Mouse (Mus musculus) hindbrain, postnatal 0 days (tissue): ENCODE data around the gene Lce1h. TPM values are rescaled to one million over a fixed set of nuclear protein-coding genes. Genes with fewer than 3 reads are reported as not detected.

Source experiments
- ATAC-seq: fragments of 200-750 bp; cut with Nextera tagmentation; 2 replicates; pipeline ENCODE4 v1.8.0; 2017; ENCODE audit warnings: mild to moderate bottlenecking, moderate TSS enrichment, moderate library complexity
- DNase-seq: peaks from one replicate; pipeline ENCODE4 v3.0.0-alpha.2; 2015; ENCODE audit warnings: low spot score
- H3K27ac ChIP-seq: fragments of 300-500 bp; sonication (generic); 2 replicates; pipeline ENCODE4 v1.5.1; 2014; ENCODE audit warnings: mild to moderate bottlenecking
- H3K27me3 ChIP-seq: fragments of 300-500 bp; sonication (generic); 2 replicates; pipeline ENCODE4 v1.6.1; 2014; ENCODE audit warnings: low read length, mixed read lengths; ENCODE audit not compliant: insufficient read depth
- H3K36me3 ChIP-seq: fragments of 300-500 bp; sonication (generic); 2 replicates; pipeline ENCODE4 v1.6.1; 2014; ENCODE audit warnings: low read length, mixed read lengths; ENCODE audit not compliant: insufficient read depth
- H3K4me1 ChIP-seq: fragments of 300-500 bp; sonication (generic); 2 replicates; pipeline ENCODE4 v1.6.1; 2014; ENCODE audit warnings: antibody characterized with exemption, low read length, mixed read lengths; ENCODE audit not compliant: insufficient read depth
- H3K4me2 ChIP-seq: fragments of 300-500 bp; sonication (generic); 2 replicates; pipeline ENCODE4 v1.6.1; 2014; ENCODE audit warnings: low read depth, mild to moderate bottlenecking, low read length, moderate library complexity, mixed read lengths
- H3K4me3 ChIP-seq: fragments of 300-500 bp; sonication (generic); 2 replicates; pipeline ENCODE4 v1.5.1; 2014; ENCODE audit warnings: low read length
- H3K9ac ChIP-seq: fragments of 300-500 bp; sonication (generic); replicated peaks from 2 replicates; pipeline ENCODE4 v1.6.1; 2014; ENCODE audit warnings: mild to moderate bottlenecking, low read length, moderate library complexity, mixed read lengths
- H3K9me3 ChIP-seq: fragments of 300-500 bp; sonication (generic); 2 replicates; pipeline ENCODE4 v1.6.1; 2016; ENCODE audit warnings: low read length, mixed read lengths
- CTCF ChIP-seq: IDR thresholded peaks from 2 replicates; pipeline ENCODE4 v1.5.1; 2016; ENCODE audit warnings: antibody characterized with exemption, control low read depth, low read depth
- WGBS: fragments of 180-500 bp; shearing (Covaris S2); extraction: QIAGEN DNeasy Blood & Tissue Kit; methylation state at CpG from one replicate; pipeline ENCODE4 v1.1.7; 2014; 5-methylcytosine and 5-hydroxymethylcytosine counted together
- polyA plus RNA-seq: library from polyadenylated mRNA; unstranded; fragments of >200 nt; fragmentation: Nextera tagmentation; extraction: Ambion mirVana; gene quantifications from 2 replicates; pipeline ENCODE4 v1.2.1, GENCODE M21; 2015
- total RNA-seq: library from RNA; depleted of rRNA; stranded (reverse); fragments of >200 nt; gene quantifications from 2 replicates; pipeline ENCODE4 v1.2.3, GENCODE M21; 2014; rRNA removed

The Lce1h gene
- total and polyA plus RNA-seq, 2 experiments from 2014 or later, result not detected

DNA sequence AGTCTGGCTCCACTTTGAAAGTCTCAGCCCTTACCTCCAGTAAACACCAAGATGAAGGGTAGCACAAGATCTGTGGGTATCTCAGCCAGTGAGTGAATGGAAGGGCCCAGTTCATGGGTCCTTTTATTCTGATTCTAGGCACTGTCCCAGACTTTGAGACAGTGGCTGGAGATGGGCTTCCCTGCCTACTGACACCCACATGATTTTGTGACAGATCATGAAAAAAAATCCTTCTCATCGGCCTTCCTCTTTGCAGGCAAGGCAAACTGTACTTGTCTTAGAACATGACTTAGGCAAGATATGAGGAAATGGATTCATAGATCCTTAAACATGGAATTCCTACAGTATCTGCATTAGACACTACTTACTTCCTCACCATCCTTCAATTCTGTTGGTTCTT, 25.9 kb downstream of the Lce1h start, which contains the start of gene Gm38119:
Gm38119 (minus strand) TSS at position 101 of the 400 bp plus-strand sequence.
- 88% methylated on average over 1 of the region's 1 CpGs for whole genome bisulfite sequencing
- DNase-seq (no peak), ATAC-seq (no peak)
- H3K9ac ChIP-seq, result no peak within 1 kb of the TSS
- H3K4me1 ChIP-seq, result no peaks in the 10 kb centered on the region
- H3K27ac ChIP-seq, result no peak within 1 kb of the TSS
- H3K4me2 ChIP-seq, result no peak within 1 kb of the TSS
- H3K36me3 ChIP-seq, result no peaks in the 10 kb centered on the region
- no peaks in the 10 kb centered on the region for H3K9me3 ChIP-seq
- no peak within 1 kb of the TSS for H3K4me3 ChIP-seq
- TF ChIP-seq CTCF, result no peak
- no peaks in the 10 kb centered on the region for H3K27me3 ChIP-seq

DNA sequence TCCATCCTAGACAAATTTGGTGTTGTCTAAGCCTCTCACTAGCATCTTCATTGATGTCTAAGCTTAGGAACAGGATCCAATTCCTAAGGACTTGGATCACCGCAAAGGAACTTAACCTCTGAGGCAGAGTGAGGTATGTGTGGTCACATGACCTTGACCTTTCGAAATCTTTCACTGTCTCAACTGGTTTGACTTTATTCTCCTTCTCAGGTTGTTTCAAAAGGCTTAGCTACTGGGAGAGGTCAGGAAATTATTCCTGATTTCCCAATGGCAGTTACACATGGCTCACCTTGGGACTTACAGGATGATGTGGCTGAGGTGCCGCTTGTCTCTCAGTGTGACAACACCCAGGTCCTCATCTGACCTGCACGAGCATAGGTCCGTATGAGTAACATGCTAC, 42.2 kb downstream of the Lce1h start:
- H3K9me3 ChIP-seq, result no peaks in the 10 kb centered on the region
- no peak for TF ChIP-seq CTCF
- no peak for DNase-seq
- ATAC-seq, result no peak
- WGBS, result 90% methylated on average over 5 of the region's 5 CpGs
- no peak overlapping the region for H3K9ac ChIP-seq
- no peak overlapping the region for H3K4me2 ChIP-seq
- H3K27ac ChIP-seq, result no peak overlapping the region
- H3K4me1 ChIP-seq, result no peaks in the 10 kb centered on the region
- H3K4me3 ChIP-seq, result no peak overlapping the region
- no peaks in the 10 kb centered on the region for H3K36me3 ChIP-seq
- no peaks in the 10 kb centered on the region for H3K27me3 ChIP-seq

DNA sequence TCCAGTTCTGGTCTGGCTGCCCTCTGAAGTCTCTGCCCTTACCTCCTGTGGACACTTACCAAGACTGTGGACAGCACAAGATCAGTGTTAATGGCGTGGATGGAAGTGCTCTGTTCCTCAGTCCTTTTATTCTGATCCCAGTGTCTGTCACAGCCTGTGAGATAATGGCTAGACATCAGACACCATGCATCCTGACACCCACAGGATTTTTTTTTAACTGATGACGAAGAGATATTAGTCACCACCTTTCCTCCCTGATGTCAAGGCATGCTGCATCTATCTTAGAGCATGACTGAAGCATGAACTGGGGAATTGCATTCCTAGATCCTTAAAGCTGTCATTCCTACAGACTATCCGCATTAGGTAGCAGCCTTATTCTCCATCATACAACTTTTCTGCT, 44.6 kb downstream of the Lce1h start, which contains the start of gene Lce1f:
Lce1f (minus strand) TSS at position 101 of the 400 bp plus-strand sequence.
- Histone ChIP-seq H3K36me3 (no peaks in the 10 kb centered on the region), H3K27ac (no peak within 1 kb of the TSS), H3K9me3 (no peaks in the 10 kb centered on the region), H3K27me3 (no peaks in the 10 kb centered on the region), H3K9ac (no peak within 1 kb of the TSS), H3K4me2 (no peak within 1 kb of the TSS), H3K4me3 (no peak within 1 kb of the TSS), H3K4me1 (no peaks in the 10 kb centered on the region)
- ATAC-seq, result no peak
- WGBS, result 82% methylated on average over 3 of the region's 3 CpGs
- DNase-seq, result no peak
- no peak for TF ChIP-seq CTCF

DNA sequence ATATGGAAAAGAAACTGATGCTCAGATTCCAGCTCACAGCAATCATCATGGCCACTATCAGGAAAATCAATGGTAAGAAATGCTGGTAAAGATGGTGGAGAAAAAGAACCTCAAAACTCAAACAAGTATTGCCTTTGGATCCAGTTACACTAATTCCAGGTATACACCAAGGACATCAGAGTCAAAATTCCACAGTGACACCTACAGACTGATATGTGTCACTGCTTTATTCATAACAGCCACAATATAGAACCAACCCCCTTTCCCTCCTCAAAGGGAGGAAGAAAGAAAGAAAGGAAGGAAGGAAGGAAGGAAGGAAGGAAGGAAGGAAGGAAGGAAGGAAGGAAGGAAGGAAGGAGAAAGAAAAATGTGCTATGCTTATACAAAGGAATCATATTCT, 49.7 kb downstream of the Lce1h start:
- no peaks in the 10 kb centered on the region for H3K9me3 ChIP-seq
- ATAC-seq, result no peak
- H3K36me3 ChIP-seq, result no peaks in the 10 kb centered on the region
- H3K4me2 ChIP-seq, result no peak overlapping the region
- H3K4me3 ChIP-seq, result no peak overlapping the region
- H3K4me1 ChIP-seq, result no peaks in the 10 kb centered on the region
- peak; percentile 21; the same call in 1 of the 2 replicates for TF ChIP-seq CTCF
- H3K9ac ChIP-seq, result no peak overlapping the region
- no peaks in the 10 kb centered on the region for H3K27me3 ChIP-seq
- no peak overlapping the region for H3K27ac ChIP-seq
- DNase-seq, result no peak

Other genes starting within 250 kb of the Lce1h start
- gene 2310046K23Rik, start 230.6 kb downstream of the Lce1h start, total RNA-seq, result not detected in 2 replicates
- gene 2310046K23Rik, start 230.6 kb downstream of the Lce1h start, polyA plus RNA-seq, result not detected in 2 replicates
- not detected in 2 replicates for gene Ivl, start 191.3 kb downstream of the Lce1h start, total RNA-seq
- not detected in 2 replicates for gene Ivl, start 191.3 kb downstream of the Lce1h start, polyA plus RNA-seq
- not detected in 2 replicates for gene Smcp, start 176.1 kb downstream of the Lce1h start, total RNA-seq
- gene Smcp, start 176.1 kb downstream of the Lce1h start, polyA plus RNA-seq, result not detected in 2 replicates
- not detected in 2 replicates for gene 2210017I01Rik, start 157.6 kb downstream of the Lce1h start, total RNA-seq
- gene 2210017I01Rik, start 157.6 kb downstream of the Lce1h start, polyA plus RNA-seq, result not detected in 2 replicates
- gene Lce6a, start 143.4 kb downstream of the Lce1h start, total RNA-seq, result not detected in 2 replicates
- gene Lce6a, start 143.4 kb downstream of the Lce1h start, polyA plus RNA-seq, result not detected in 2 replicates
- not detected in 2 replicates for gene Lce1a1, start 116.8 kb downstream of the Lce1h start, total RNA-seq
- gene Lce1a1, start 116.8 kb downstream of the Lce1h start, polyA plus RNA-seq, result not detected in 2 replicates
- gene Lce1b, start 108.1 kb downstream of the Lce1h start, total RNA-seq, result not detected in 2 replicates
- gene Lce1b, start 108.1 kb downstream of the Lce1h start, polyA plus RNA-seq, result not detected in 2 replicates
- not detected in 2 replicates for gene Lce1a2, start 94.8 kb downstream of the Lce1h start, total RNA-seq
- not detected in 2 replicates for gene Lce1a2, start 94.8 kb downstream of the Lce1h start, polyA plus RNA-seq
- not detected in 2 replicates for gene Lce1c, start 85.8 kb downstream of the Lce1h start, total RNA-seq
- gene Lce1c, start 85.8 kb downstream of the Lce1h start, polyA plus RNA-seq, result not detected in 2 replicates
- gene Lce1d, start 77.9 kb downstream of the Lce1h start, total RNA-seq, result not detected in 2 replicates
- not detected in 2 replicates for gene Lce1d, start 77.9 kb downstream of the Lce1h start, polyA plus RNA-seq
- gene Lce1e, start 56.0 kb downstream of the Lce1h start, total RNA-seq, result not detected in 2 replicates
- not detected in 2 replicates for gene Lce1e, start 56.0 kb downstream of the Lce1h start, polyA plus RNA-seq
- gene Lce1f, start 44.7 kb downstream of the Lce1h start, total RNA-seq, result not detected in 2 replicates
- gene Lce1f, start 44.7 kb downstream of the Lce1h start, polyA plus RNA-seq, result not detected in 2 replicates
- not detected in 2 replicates for gene Gm38119, start 26.0 kb downstream of the Lce1h start, total RNA-seq
- not detected in 2 replicates for gene Gm38119, start 26.0 kb downstream of the Lce1h start, polyA plus RNA-seq
- not detected in 2 replicates for gene Lce1g, start 12.7 kb downstream of the Lce1h start, total RNA-seq
- 0.20 TPM in 1 of 2 replicates, not detected in the other for gene Lce1g, start 12.7 kb downstream of the Lce1h start, polyA plus RNA-seq
- not detected in 2 replicates for gene Lce1i, start 13.8 kb upstream of the Lce1h start, total RNA-seq
- gene Lce1i, start 13.8 kb upstream of the Lce1h start, polyA plus RNA-seq, result not detected in 2 replicates
- gene Lce1j, start 25.4 kb upstream of the Lce1h start, total RNA-seq, result not detected in 2 replicates
- not detected in 2 replicates for gene Lce1j, start 25.4 kb upstream of the Lce1h start, polyA plus RNA-seq
- not detected in 2 replicates for gene Lce1k, start 42.8 kb upstream of the Lce1h start, total RNA-seq
- gene Lce1k, start 42.8 kb upstream of the Lce1h start, polyA plus RNA-seq, result not detected in 2 replicates
- not detected in 2 replicates for gene Kprp, start 62.2 kb upstream of the Lce1h start, total RNA-seq
- not detected in 2 replicates for gene Kprp, start 62.2 kb upstream of the Lce1h start, polyA plus RNA-seq
- gene Lce1l, start 86.2 kb upstream of the Lce1h start, total RNA-seq, result not detected in 2 replicates
- gene Lce1l, start 86.2 kb upstream of the Lce1h start, polyA plus RNA-seq, result not detected in 2 replicates
- gene 2310050C09Rik, start 105.2 kb upstream of the Lce1h start, total RNA-seq, result not detected in 2 replicates
- not detected in 2 replicates for gene 2310050C09Rik, start 105.2 kb upstream of the Lce1h start, polyA plus RNA-seq
- not detected in 2 replicates for gene Lce3a, start 161.2 kb upstream of the Lce1h start, total RNA-seq
- gene Lce3a, start 161.2 kb upstream of the Lce1h start, polyA plus RNA-seq, result not detected in 2 replicates
- gene Lce3b, start 167.9 kb upstream of the Lce1h start, total RNA-seq, result not detected in 2 replicates
- not detected in 2 replicates for gene Lce3b, start 167.9 kb upstream of the Lce1h start, polyA plus RNA-seq
- gene Lce3c, start 179.4 kb upstream of the Lce1h start, total RNA-seq, result not detected in 2 replicates
- 0.46 and 1.3 TPM in 2 replicates for gene Lce3c, start 179.4 kb upstream of the Lce1h start, polyA plus RNA-seq
- gene Lce3d, start 192.3 kb upstream of the Lce1h start, total RNA-seq, result not detected in 2 replicates
- not detected in 2 replicates for gene Lce3d, start 192.3 kb upstream of the Lce1h start, polyA plus RNA-seq
- gene Lce3e, start 202.0 kb upstream of the Lce1h start, total RNA-seq, result not detected in 2 replicates
- not detected in 2 replicates for gene Lce3e, start 202.0 kb upstream of the Lce1h start, polyA plus RNA-seq
- not detected in 2 replicates for gene Lce3f, start 227.2 kb upstream of the Lce1h start, total RNA-seq
- not detected in 2 replicates for gene Lce3f, start 227.2 kb upstream of the Lce1h start, polyA plus RNA-seq